Mouse (Mus musculus): ENCODE measurements around the gene 4933407L21Rik. TPM values are rescaled to one million over a fixed set of nuclear protein-coding genes. Genes with fewer than 3 reads are reported as not detected.

The 4933407L21Rik gene
- polyA plus RNA-seq, 1 experiment from 2014 or later = not detected

DNA sequence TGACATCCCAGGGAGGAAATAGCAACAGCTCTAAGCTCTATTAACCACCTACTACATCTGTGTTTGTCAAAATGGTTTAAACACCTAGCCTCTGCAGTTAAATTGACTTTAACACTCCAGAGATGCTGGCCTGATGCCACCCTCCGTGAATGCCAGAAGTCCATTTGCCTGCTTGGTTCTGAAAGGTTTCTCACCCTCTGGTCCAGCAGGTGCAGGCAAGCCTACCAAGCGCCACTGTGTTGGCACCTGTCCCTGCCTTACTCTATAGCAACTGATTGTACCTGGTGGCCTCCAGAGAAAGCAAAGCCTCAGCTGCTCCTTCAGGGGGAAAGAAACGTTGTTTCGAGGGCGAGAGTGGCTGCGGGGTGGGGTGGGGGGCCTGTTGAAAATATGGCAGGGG is 8.0 kb downstream of the 4933407L21Rik start:
- ATAC-seq (replicated peaks; ENCODE audit: low FRiP score) (no peak), DNase-seq (ENCODE audit: low spot score) (no peak)
- H3K4me1 ChIP-seq (replicated peaks; ENCODE audit: control insufficient read depth, insufficient read depth, low read length) = peaks cover 7% of the 10 kb centered on the region
- no peaks in the 10 kb centered on the region for H3K36me3 ChIP-seq (ENCODE audit: control insufficient read depth, insufficient read depth, low read length)
- H3K27ac ChIP-seq (ENCODE audit: low read depth, low read length) = no peak overlapping the region
- H3K9me3 ChIP-seq (ENCODE audit: control insufficient read depth, low read length) = no peaks in the 10 kb centered on the region
- H3K9ac ChIP-seq (ENCODE audit: low read depth, low read length) = no peak overlapping the region
- no peak overlapping the region for H3K4me2 ChIP-seq
- H3K4me3 ChIP-seq (ENCODE audit: low read depth, low read length) = no peak overlapping the region
- H3K27me3 ChIP-seq (replicated peaks; ENCODE audit: control insufficient read depth, insufficient read depth, low read length) = no peaks in the 10 kb centered on the region
- 72% methylated on average over 6 of the region's 6 CpGs for WGBS

DNA sequence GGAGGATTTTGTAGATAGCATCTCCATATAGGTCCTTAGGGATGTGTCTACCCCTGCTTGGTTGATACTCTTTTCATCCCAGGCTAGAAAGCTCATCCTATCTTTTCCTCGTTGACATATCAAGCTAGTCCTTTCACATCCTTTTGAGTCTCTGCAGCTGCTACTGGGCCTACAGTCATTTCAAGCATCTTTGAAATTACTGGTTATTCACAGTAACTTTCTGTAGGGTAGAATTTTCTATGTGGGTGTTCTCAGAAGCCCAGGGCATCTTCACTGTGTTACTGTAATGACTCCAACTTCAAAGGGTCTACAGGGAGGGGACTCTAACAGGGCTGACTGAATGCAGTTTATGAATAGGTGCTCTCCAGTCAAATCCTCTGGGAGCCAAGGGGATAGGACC is 9.0 kb downstream of the 4933407L21Rik start:
- Histone ChIP-seq H3K4me3 (ENCODE audit: low read depth, low read length) (no peak overlapping the region), H3K27me3 (replicated peaks; ENCODE audit: control insufficient read depth, insufficient read depth, low read length) (no peaks in the 10 kb centered on the region), H3K36me3 (ENCODE audit: control insufficient read depth, insufficient read depth, low read length) (no peaks in the 10 kb centered on the region), H3K4me1 (replicated peaks; ENCODE audit: control insufficient read depth, insufficient read depth, low read length) (peaks cover 7% of the 10 kb centered on the region), H3K4me2 (no peak overlapping the region), H3K27ac (ENCODE audit: low read depth, low read length) (no peak overlapping the region), H3K9me3 (ENCODE audit: control insufficient read depth, low read length) (no peaks in the 10 kb centered on the region), H3K9ac (ENCODE audit: low read depth, low read length) (no peak overlapping the region)
- no peak for DNase-seq (ENCODE audit: low spot score)
- ATAC-seq (replicated peaks; ENCODE audit: low FRiP score) = no peak
- 69% methylated on average over 1 of the region's 1 CpGs for WGBS

DNA sequence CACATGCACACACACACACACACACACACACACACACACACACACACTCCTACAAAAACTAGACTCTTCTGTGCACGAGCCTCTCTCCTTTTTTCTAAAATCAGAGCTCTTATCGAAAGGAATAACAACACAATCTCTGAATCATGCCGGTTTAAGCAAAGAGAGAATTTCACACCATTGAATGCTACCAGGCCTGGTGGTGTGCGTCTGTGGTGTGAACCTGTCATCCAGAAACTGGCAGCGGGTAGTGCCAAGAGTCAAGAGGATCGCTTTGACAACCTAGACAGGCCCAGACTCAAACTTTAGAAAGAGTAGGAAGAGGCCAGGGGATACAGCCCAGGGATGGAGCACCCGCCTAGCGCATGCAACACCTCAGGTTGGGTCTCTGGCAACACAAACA is 14.0 kb downstream of the 4933407L21Rik start:
- Histone ChIP-seq H3K9me3 (ENCODE audit: control insufficient read depth, low read length) (no peaks in the 10 kb centered on the region), H3K4me2 (no peak overlapping the region), H3K27ac (ENCODE audit: low read depth, low read length) (no peak overlapping the region), H3K9ac (ENCODE audit: low read depth, low read length) (no peak overlapping the region), H3K36me3 (ENCODE audit: control insufficient read depth, insufficient read depth, low read length) (no peaks in the 10 kb centered on the region), H3K27me3 (replicated peaks; ENCODE audit: control insufficient read depth, insufficient read depth, low read length) (no peaks in the 10 kb centered on the region), H3K4me3 (ENCODE audit: low read depth, low read length) (no peak overlapping the region), H3K4me1 (replicated peaks; ENCODE audit: control insufficient read depth, insufficient read depth, low read length) (no peaks in the 10 kb centered on the region)
- no peak for DNase-seq (ENCODE audit: low spot score)
- 77% methylated on average over 8 of the region's 8 CpGs for WGBS
- ATAC-seq (replicated peaks; ENCODE audit: low FRiP score) = no peak

DNA sequence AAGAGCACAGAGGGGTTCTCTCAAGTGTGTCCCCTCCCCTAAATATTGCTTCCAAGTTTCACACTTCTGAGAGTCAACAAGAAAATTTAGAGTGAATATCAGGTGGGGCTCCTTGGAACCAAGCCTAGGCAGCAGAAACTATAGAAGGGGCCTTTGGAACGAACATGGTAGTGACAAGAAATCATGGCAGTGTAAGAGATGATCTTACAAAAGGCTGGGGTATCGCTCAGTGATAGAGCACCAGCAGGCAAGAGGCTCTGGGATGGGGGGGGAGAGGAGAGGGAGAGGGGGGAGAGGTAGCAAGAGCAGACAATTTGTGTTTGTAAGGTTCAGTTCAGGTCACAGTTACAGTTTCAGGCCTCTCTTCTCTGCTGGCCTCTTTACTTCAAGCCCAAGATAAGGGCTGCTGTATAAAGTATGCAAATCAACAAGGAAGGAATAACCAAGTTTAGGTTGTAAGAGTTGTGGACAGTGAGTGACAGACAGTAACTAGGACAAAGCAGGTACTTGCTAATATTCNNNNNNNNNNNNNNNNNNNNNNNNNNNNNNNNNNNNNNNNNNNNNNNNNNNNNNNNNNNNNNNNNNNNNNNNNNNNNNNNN is 20.9 kb downstream of the 4933407L21Rik start:
- Histone ChIP-seq H3K4me1 (replicated peaks; ENCODE audit: control insufficient read depth, insufficient read depth, low read length) (no peaks in the 10 kb centered on the region), H3K9me3 (ENCODE audit: control insufficient read depth, low read length) (no peaks in the 10 kb centered on the region), H3K4me3 (ENCODE audit: low read depth, low read length) (no peak overlapping the region), H3K27ac (ENCODE audit: low read depth, low read length) (no peak overlapping the region), H3K4me2 (no peak overlapping the region), H3K36me3 (ENCODE audit: control insufficient read depth, insufficient read depth, low read length) (no peaks in the 10 kb centered on the region), H3K9ac (ENCODE audit: low read depth, low read length) (no peak overlapping the region), H3K27me3 (replicated peaks; ENCODE audit: control insufficient read depth, insufficient read depth, low read length) (no peaks in the 10 kb centered on the region)
- DNase-seq (ENCODE audit: low spot score) = no peak
- ATAC-seq (replicated peaks; ENCODE audit: low FRiP score) = no peak
- 67% methylated on average over 2 of the region's 2 CpGs for WGBS

DNA sequence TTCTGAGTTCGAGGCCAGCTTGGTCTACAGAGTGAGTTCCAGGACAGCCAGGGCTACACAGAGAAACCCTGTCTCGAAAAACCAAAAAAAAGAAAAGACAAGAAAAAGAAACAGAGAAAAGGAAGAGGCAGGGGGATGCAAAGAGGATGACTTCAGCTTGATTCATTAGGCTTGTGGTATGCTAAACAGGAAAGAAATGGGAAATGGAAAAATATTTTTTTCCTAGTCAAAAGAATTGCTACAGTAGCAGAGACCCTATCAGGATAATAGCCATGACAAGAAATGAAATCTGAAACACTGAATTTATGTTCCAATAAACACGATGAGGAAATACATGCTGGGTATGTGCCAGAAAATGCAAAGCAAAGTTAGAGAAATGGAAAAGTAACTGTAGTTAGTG is 26.9 kb downstream of the 4933407L21Rik start:
- no peaks in the 10 kb centered on the region; the same call in none of the 2 replicates for H3K4me1 ChIP-seq (replicated peaks; ENCODE audit: control insufficient read depth, insufficient read depth, low read length)
- no peaks in the 10 kb centered on the region for H3K27me3 ChIP-seq (replicated peaks; ENCODE audit: control insufficient read depth, insufficient read depth, low read length)
- no peak overlapping the region for H3K9ac ChIP-seq (ENCODE audit: low read depth, low read length)
- no peak overlapping the region for H3K4me2 ChIP-seq
- no peaks in the 10 kb centered on the region for H3K9me3 ChIP-seq (ENCODE audit: control insufficient read depth, low read length)
- H3K4me3 ChIP-seq (ENCODE audit: low read depth, low read length) = no peak overlapping the region
- H3K36me3 ChIP-seq (ENCODE audit: control insufficient read depth, insufficient read depth, low read length) = no peaks in the 10 kb centered on the region
- H3K27ac ChIP-seq (ENCODE audit: low read depth, low read length) = no peak overlapping the region
- WGBS = 71% methylated on average over 3 of the region's 3 CpGs
- DNase-seq (ENCODE audit: low spot score) (no peak), ATAC-seq (replicated peaks; ENCODE audit: low FRiP score) (no peak)

DNA sequence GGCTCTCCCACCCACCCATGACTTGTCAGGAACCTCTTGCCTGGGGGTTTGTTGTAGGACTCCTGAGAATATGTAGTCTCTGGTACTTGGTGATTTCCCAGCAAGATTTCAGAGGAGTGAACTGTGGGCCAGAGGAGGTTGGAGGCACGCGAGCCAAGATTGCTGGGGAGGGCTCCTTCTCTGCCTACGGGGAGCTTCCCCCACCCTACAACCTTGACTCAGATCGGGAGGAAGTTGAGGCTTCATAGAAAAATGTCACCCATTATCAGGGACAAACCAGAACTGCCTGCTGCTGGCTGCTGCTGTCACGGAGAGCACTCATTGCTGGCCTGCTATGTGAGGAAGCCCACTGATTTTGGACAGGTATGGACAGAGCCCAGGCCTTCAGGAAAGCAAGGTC is 29.0 kb downstream of the 4933407L21Rik start:
- H3K4me2 ChIP-seq = no peak overlapping the region
- no peak for ATAC-seq (replicated peaks; ENCODE audit: low FRiP score)
- 44% methylated on average over 5 of the region's 5 CpGs for WGBS
- no peak overlapping the region for H3K9ac ChIP-seq (ENCODE audit: low read depth, low read length)
- no peaks in the 10 kb centered on the region for H3K27me3 ChIP-seq (replicated peaks; ENCODE audit: control insufficient read depth, insufficient read depth, low read length)
- H3K36me3 ChIP-seq (ENCODE audit: control insufficient read depth, insufficient read depth, low read length) = no peaks in the 10 kb centered on the region
- DNase-seq (ENCODE audit: low spot score) = no peak
- no peak overlapping the region for H3K27ac ChIP-seq (ENCODE audit: low read depth, low read length)
- no peaks in the 10 kb centered on the region; the same call in none of the 2 replicates for H3K4me1 ChIP-seq (replicated peaks; ENCODE audit: control insufficient read depth, insufficient read depth, low read length)
- no peak overlapping the region for H3K4me3 ChIP-seq (ENCODE audit: low read depth, low read length)
- no peaks in the 10 kb centered on the region for H3K9me3 ChIP-seq (ENCODE audit: control insufficient read depth, low read length)

DNA sequence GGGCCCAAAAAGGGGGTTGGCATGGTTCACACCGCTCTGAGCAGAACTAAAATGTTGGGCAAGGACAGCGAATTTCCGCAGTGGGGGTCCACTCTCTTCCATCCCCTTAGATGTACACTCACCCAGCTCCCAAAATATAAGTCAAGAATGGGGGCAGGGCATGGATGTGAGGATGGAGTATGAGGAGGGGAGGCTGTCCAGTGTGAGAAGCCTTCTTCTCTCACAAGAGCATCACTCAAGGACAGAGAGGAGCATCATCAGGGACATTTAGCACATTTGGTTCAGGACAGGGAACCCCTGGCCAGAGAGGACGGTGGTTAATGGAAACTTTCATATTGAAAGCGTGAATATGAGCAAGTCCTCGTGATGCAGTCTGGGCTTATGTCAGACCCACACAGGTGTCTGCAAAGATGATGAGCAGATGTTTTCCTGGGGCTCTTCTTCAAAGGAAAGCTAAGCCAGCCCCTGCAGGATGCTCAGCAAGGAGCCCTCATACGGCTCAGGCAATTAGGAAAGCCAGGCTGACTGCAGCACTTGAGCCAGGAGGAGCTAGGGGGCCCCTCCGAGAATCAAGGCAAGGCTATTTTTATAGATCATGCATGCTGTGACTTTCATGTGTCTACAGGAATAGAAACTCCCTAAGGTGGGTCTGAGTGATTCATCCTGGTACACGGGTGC is 29.8 kb downstream of the 4933407L21Rik start:
- DNase-seq (ENCODE audit: low spot score) (no peak), ATAC-seq (replicated peaks; ENCODE audit: low FRiP score) (no peak)
- Histone ChIP-seq H3K9me3 (ENCODE audit: control insufficient read depth, low read length) (no peaks in the 10 kb centered on the region), H3K9ac (ENCODE audit: low read depth, low read length) (no peak overlapping the region), H3K27ac (ENCODE audit: low read depth, low read length) (no peak overlapping the region), H3K36me3 (ENCODE audit: control insufficient read depth, insufficient read depth, low read length) (no peaks in the 10 kb centered on the region), H3K4me3 (ENCODE audit: low read depth, low read length) (no peak overlapping the region), H3K27me3 (replicated peaks; ENCODE audit: control insufficient read depth, insufficient read depth, low read length) (no peaks in the 10 kb centered on the region), H3K4me2 (no peak overlapping the region), H3K4me1 (replicated peaks; ENCODE audit: control insufficient read depth, insufficient read depth, low read length) (no peaks in the 10 kb centered on the region; the same call in none of the 2 replicates)
- WGBS = 59% methylated on average over 9 of the region's 9 CpGs

DNA sequence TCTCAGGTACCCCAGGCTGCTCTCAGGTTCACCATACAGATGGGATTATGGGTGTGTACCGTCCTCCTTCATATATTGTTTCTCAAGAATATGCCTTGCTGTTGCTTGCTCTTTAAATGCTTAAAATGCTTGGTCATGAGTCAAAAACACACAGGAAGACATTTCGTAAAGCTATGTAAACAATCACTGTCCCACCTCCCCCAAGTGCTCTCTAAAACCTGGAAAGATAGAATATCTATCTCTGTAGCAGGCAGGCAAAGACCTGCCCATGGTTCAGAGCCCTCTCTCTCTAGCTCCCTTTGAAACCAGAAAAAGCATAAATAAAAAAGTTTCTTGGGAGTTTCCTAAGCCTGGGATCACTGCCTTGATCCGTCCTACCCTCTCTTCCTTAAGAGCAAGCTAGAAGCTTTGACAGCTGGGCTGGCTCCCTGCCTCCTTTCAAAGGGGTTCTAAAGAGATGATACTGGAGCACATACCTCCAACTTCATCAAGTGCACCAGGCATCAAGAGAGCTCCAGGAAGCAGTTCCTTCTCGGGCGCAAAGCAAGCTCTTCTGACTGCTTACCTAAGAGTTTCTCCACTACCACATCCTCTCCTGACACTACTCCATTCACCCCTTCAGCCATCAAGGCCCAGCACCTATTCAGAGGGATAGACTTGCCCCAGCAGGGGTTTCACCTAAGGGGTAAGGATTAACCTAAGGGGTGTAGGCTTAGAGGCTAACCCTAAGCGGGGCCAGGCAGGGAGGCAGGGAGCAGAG is 31.0 kb downstream of the 4933407L21Rik start:
- 64% methylated on average over 6 of the region's 6 CpGs for WGBS
- H3K4me2 ChIP-seq = no peak overlapping the region
- H3K9ac ChIP-seq (ENCODE audit: low read depth, low read length) = no peak overlapping the region
- no peaks in the 10 kb centered on the region; the same call in none of the 2 replicates for H3K4me1 ChIP-seq (replicated peaks; ENCODE audit: control insufficient read depth, insufficient read depth, low read length)
- H3K36me3 ChIP-seq (ENCODE audit: control insufficient read depth, insufficient read depth, low read length) = no peaks in the 10 kb centered on the region
- ATAC-seq (replicated peaks; ENCODE audit: low FRiP score) (no peak), DNase-seq (ENCODE audit: low spot score) (no peak)
- H3K4me3 ChIP-seq (ENCODE audit: low read depth, low read length) = no peak overlapping the region
- H3K9me3 ChIP-seq (ENCODE audit: control insufficient read depth, low read length) = no peaks in the 10 kb centered on the region
- no peaks in the 10 kb centered on the region for H3K27me3 ChIP-seq (replicated peaks; ENCODE audit: control insufficient read depth, insufficient read depth, low read length)
- no peak overlapping the region for H3K27ac ChIP-seq (ENCODE audit: low read depth, low read length)

All from liver, embryonic 11.5 days (tissue).